Mouse (Mus musculus) embryonic facial prominence, embryonic 15.5 days (tissue): ENCODE data around the gene Krt15. TPM values are rescaled to one million over a fixed set of nuclear protein-coding genes. Genes with fewer than 3 reads are reported as not detected.

Experiments used
- ATAC-seq: fragments of 200-750 bp; cut with Nextera tagmentation; 2 replicates; pipeline ENCODE4 v1.8.0; 2017; ENCODE audit warnings: low read depth, moderate TSS enrichment; ENCODE audit not compliant: insufficient number of reproducible peaks, low FRiP score, low TSS enrichment
- H3K27ac ChIP-seq: fragments of 300-500 bp; sonication (generic); replicated peaks from 2 replicates; pipeline ENCODE4 v1.5.1; 2015; ENCODE audit warnings: mild to moderate bottlenecking, inconsistent platforms
- H3K27me3 ChIP-seq: fragments of 300-500 bp; sonication (generic); 2 replicates; pipeline ENCODE4 v1.6.1; 2015; ENCODE audit warnings: inconsistent platforms
- H3K36me3 ChIP-seq: fragments of 300-500 bp; sonication (generic); 2 replicates; pipeline ENCODE4 v1.6.1; 2015; ENCODE audit warnings: mild to moderate bottlenecking, inconsistent platforms
- H3K4me1 ChIP-seq: fragments of 300-500 bp; sonication (generic); 2 replicates; pipeline ENCODE4 v1.6.1; 2015; ENCODE audit warnings: inconsistent platforms
- H3K4me2 ChIP-seq: fragments of 300-500 bp; sonication (generic); replicated peaks from 2 replicates; pipeline ENCODE4 v1.6.1; 2015; ENCODE audit warnings: mild to moderate bottlenecking, inconsistent platforms
- H3K4me3 ChIP-seq: fragments of 300-500 bp; sonication (generic); replicated peaks from 2 replicates; pipeline ENCODE4 v1.5.1; 2015; ENCODE audit warnings: mild to moderate bottlenecking, inconsistent platforms
- H3K9ac ChIP-seq: fragments of 300-500 bp; sonication (generic); 2 replicates; pipeline ENCODE4 v1.6.1; 2015; ENCODE audit warnings: inconsistent platforms
- H3K9me3 ChIP-seq: fragments of 300-500 bp; sonication (generic); replicated peaks from 2 replicates; pipeline ENCODE4 v1.6.1; 2016; ENCODE audit warnings: inconsistent platforms
- WGBS: fragments of 180-500 bp; shearing (Covaris S2); methylation state at CpG from one replicate; pipeline ENCODE4 v1.1.7; 2015; 5-methylcytosine and 5-hydroxymethylcytosine counted together
- polyA plus RNA-seq: library from polyadenylated mRNA; unstranded; fragments of >200 nt; fragmentation: Nextera tagmentation; extraction: Ambion mirVana; gene quantifications from 2 replicates; pipeline ENCODE4 v1.2.1, GENCODE M21; 2015

Gene Krt15
- polyA plus RNA-seq, 1 experiment from 2014 or later: 1,131 TPM

- Histone ChIP-seq H3K4me2 (no peak overlapping the region), H3K27me3 (no peaks in the 10 kb centered on the region), H3K27ac (peak overlapping the region; percentile 44; the same call in 1 of the 2 replicates), H3K4me1 (peaks cover 5% of the 10 kb centered on the region; the same call in 1 of the 2 replicates), H3K36me3 (no peaks in the 10 kb centered on the region), H3K4me3 (no peak overlapping the region), H3K9ac (no peak overlapping the region), H3K9me3 (no peaks in the 10 kb centered on the region)
- ATAC-seq: peak; percentile 60; the same call in 1 of the 2 replicates
- 54% methylated on average over 8 of the region's 8 CpGs for WGBS
Measured at GRCm38 (mm10) chr11:100155497-100156255, 19.9 kb upstream of the Krt15 start.

- no peak within 1 kb of the TSS for H3K4me2 ChIP-seq
- no peak within 1 kb of the TSS for H3K4me3 ChIP-seq
- H3K9ac ChIP-seq: no peak within 1 kb of the TSS
- peaks cover 32% of the 10 kb centered on the region for H3K27me3 ChIP-seq
- H3K4me1 ChIP-seq: peaks cover 18% of the 10 kb centered on the region; the same call in 1 of the 2 replicates
- no peak within 1 kb of the TSS for H3K27ac ChIP-seq
- no peaks in the 10 kb centered on the region for H3K36me3 ChIP-seq
- H3K9me3 ChIP-seq: no peaks in the 10 kb centered on the region
- 47% methylated on average over 9 of the region's 9 CpGs for WGBS
- no peak for ATAC-seq
Measured at GRCm38 (mm10) chr11:100148615-100149330, 13.0 kb upstream of the Krt15 start, which contains the start of gene Krt19. Gene Krt19 (minus strand): TSS chr11:100148665.

- Histone ChIP-seq H3K27me3 (peaks cover 33% of the 10 kb centered on the region), H3K4me3 (no peak overlapping the region), H3K4me2 (no peak overlapping the region), H3K9me3 (no peaks in the 10 kb centered on the region), H3K36me3 (no peaks in the 10 kb centered on the region), H3K9ac (no peak overlapping the region), H3K4me1 (peaks cover 18% of the 10 kb centered on the region; the same call in 1 of the 2 replicates), H3K27ac (no peak overlapping the region)
- no peak for ATAC-seq
- WGBS: 52% methylated on average over 5 of the region's 5 CpGs
Measured at GRCm38 (mm10) chr11:100147566-100148353, 12.0 kb upstream of the Krt15 start.

GRCm38 (mm10) chr11:100145858-100146560 lies 10.3 kb upstream of the Krt15 start:
- Histone ChIP-seq H3K9ac (no peak overlapping the region), H3K4me2 (peak overlapping the region; percentile 48), H3K36me3 (no peaks in the 10 kb centered on the region), H3K27ac (0 out of 2 replicates have a peak overlapping the region, but pooled peaks have one; percentile 22), H3K4me1 (peaks cover 13% of the 10 kb centered on the region; the same call in 1 of the 2 replicates), H3K9me3 (no peaks in the 10 kb centered on the region), H3K27me3 (peaks cover 33% of the 10 kb centered on the region), H3K4me3 (peak overlapping the region; percentile 34)
- WGBS: 2% methylated on average over 13 of the region's 13 CpGs
- no peak for ATAC-seq

- H3K27ac ChIP-seq: 0 out of 2 replicates have a peak overlapping the region, but pooled peaks have one; percentile 22
- H3K27me3 ChIP-seq: peaks cover 33% of the 10 kb centered on the region
- peak overlapping the region; percentile 48 for H3K4me2 ChIP-seq
- H3K9ac ChIP-seq: no peak overlapping the region
- no peaks in the 10 kb centered on the region for H3K9me3 ChIP-seq
- no peak for ATAC-seq
- H3K4me1 ChIP-seq: peaks cover 13% of the 10 kb centered on the region; the same call in 1 of the 2 replicates
- peak overlapping the region; percentile 34 for H3K4me3 ChIP-seq
- no peaks in the 10 kb centered on the region for H3K36me3 ChIP-seq
- WGBS: under 1% methylated on average over 20 of the region's 20 CpGs
Measured at GRCm38 (mm10) chr11:100145104-100145503, 9.4 kb upstream of the Krt15 start.

- Histone ChIP-seq H3K36me3 (no peaks in the 10 kb centered on the region), H3K4me1 (peaks cover 26% of the 10 kb centered on the region; the same call in 1 of the 2 replicates), H3K9ac (no peak overlapping the region), H3K4me2 (no peak overlapping the region), H3K4me3 (no peak overlapping the region), H3K27me3 (peaks cover 23% of the 10 kb centered on the region), H3K9me3 (no peaks in the 10 kb centered on the region), H3K27ac (no peak overlapping the region)
- ATAC-seq: no peak
- 79% methylated on average over 21 of the region's 21 CpGs for WGBS
Measured at GRCm38 (mm10) chr11:100140966-100141365, 5.2 kb upstream of the Krt15 start.

- peak overlapping the region; percentile 44; the same call in 1 of the 2 replicates for H3K27ac ChIP-seq
- ATAC-seq: no peak
- no peak overlapping the region for H3K4me2 ChIP-seq
- H3K27me3 ChIP-seq: peaks cover 7% of the 10 kb centered on the region
- no peak overlapping the region for H3K4me3 ChIP-seq
- H3K9ac ChIP-seq: no peak overlapping the region
- WGBS: 57% methylated on average over 2 of the region's 2 CpGs
- no peaks in the 10 kb centered on the region for H3K9me3 ChIP-seq
- no peaks in the 10 kb centered on the region for H3K36me3 ChIP-seq
- peaks cover 16% of the 10 kb centered on the region; the same call in 1 of the 2 replicates for H3K4me1 ChIP-seq
Measured at GRCm38 (mm10) chr11:100139391-100139790, 3.7 kb upstream of the Krt15 start.

GRCm38 (mm10) chr11:100138809-100139208 lies 3.1 kb upstream of the Krt15 start:
- ATAC-seq: no peak

GRCm38 (mm10) chr11:100137693-100138092 lies 2.0 kb upstream of the Krt15 start:
- no peak overlapping the region for H3K27ac ChIP-seq
- H3K4me1 ChIP-seq: peaks cover 16% of the 10 kb centered on the region; the same call in 1 of the 2 replicates
- H3K9me3 ChIP-seq: no peaks in the 10 kb centered on the region
- H3K4me3 ChIP-seq: no peak overlapping the region
- H3K36me3 ChIP-seq: no peaks in the 10 kb centered on the region
- H3K4me2 ChIP-seq: no peak overlapping the region
- 43% methylated on average over 5 of the region's 5 CpGs for WGBS
- H3K27me3 ChIP-seq: no peaks in the 10 kb centered on the region
- no peak overlapping the region for H3K9ac ChIP-seq
- ATAC-seq: no peak

More at GRCm38 (mm10) chr11:100138809-100139208, 3.1 kb upstream of the Krt15 start:
- whole genome bisulfite sequencing: 39% methylated on average over 7 of the region's 7 CpGs
- H3K4me3 ChIP-seq: no peak overlapping the region
- no peaks in the 10 kb centered on the region for H3K36me3 ChIP-seq
- peak overlapping the region; percentile 44; the same call in 1 of the 2 replicates for H3K27ac ChIP-seq
- peaks cover 1% of the 10 kb centered on the region; the same call in 1 of the 2 replicates for H3K27me3 ChIP-seq
- H3K4me1 ChIP-seq: peaks cover 16% of the 10 kb centered on the region; the same call in 1 of the 2 replicates
- no peak overlapping the region for H3K9ac ChIP-seq
- no peaks in the 10 kb centered on the region for H3K9me3 ChIP-seq
- no peak overlapping the region for H3K4me2 ChIP-seq

GRCm38 (mm10) chr11:100136559-100136958 lies 831 bp upstream of the Krt15 start:
- no peak overlapping the region for H3K9ac ChIP-seq
- peaks cover 16% of the 10 kb centered on the region; the same call in 1 of the 2 replicates for H3K4me1 ChIP-seq
- no peak overlapping the region for H3K4me2 ChIP-seq
- no peaks in the 10 kb centered on the region for H3K36me3 ChIP-seq
- WGBS: 41% methylated on average over 5 of the region's 5 CpGs
- no peak for ATAC-seq
- H3K4me3 ChIP-seq: no peak overlapping the region
- H3K9me3 ChIP-seq: no peaks in the 10 kb centered on the region
- peak overlapping the region; percentile 22 for H3K27ac ChIP-seq
- H3K27me3 ChIP-seq: no peaks in the 10 kb centered on the region
